Mouse (Mus musculus) T-helper 17 cell (primary cell): ENCODE results near the gene Mlycd.

Source experiments
- in situ Hi-C, 2 experiments: fragments of 300-600 bp; cut with MboI, MseI; formaldehyde crosslinking; loops; 1 replicate in 1 of 2; 2 replicates in 1 of 2; pipeline ENCODE4 v1.15.1; 2025; ENCODE audit warnings: high pct_unique_total_duplicates in 2 of 2

The Mlycd gene

DNA sequence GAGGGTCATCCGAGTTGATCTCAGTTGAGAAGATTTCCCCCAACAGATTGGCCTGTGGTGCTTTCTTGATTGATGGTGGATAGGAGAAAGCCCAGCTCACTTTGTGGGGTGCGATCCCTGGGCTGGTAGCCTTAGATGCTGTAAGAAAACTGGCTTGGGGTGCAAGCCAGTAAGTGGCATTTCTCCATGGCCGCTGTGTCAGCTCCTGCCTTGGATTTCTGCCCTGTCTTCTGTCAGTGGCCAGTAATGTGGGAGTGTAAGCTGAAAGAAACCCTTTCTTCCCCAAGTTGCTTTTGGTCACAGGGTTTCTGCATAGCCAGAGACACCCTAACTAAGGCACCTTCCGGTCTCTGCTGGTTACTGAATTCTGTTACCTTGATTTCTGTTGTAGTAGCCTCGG is 61.4 kb downstream of the Mlycd start:
- in situ Hi-C loops: no loop called here

- in situ Hi-C loops: no loop called here
Measured at GRCm38 (mm10) chr8:119459724-119460123, 65.0 kb downstream of the Mlycd start.
